Mouse (Mus musculus) CD4-positive, CD25-positive, alpha-beta regulatory T cell, adult 2 months (primary cell): ENCODE measurements around the gene Stat3.
A peak's percentile ranks its signal among the peaks of the same experiment; 100 is the strongest.

Experiments
- DNase-seq: peaks from one replicate; pipeline ENCODE4 v3.0.0-alpha.2; 2012; ENCODE audit warnings: low read depth, low spot score

Stat3 gene

DNA sequence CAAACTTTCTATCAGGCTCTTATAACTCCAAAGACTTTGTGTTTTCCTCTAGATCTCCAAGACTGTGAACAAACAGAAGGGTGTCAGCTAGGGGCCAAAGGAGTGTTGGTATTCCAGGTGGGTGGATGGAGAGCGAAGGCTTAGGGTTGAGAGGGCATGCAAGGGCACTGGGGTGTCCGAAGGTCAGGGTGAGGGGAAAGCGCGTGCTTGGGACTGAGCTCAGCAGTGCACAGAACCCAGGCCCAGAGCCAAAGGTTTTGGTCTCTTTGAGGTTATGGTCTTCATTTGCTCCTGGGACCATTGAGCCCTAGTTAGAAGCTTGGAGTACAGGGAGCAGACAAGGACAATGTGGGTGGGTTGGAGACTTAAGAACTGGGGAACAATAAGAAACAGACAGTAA is 84.2 kb downstream of the Stat3 start:
- DNase-seq: no peak

DNA sequence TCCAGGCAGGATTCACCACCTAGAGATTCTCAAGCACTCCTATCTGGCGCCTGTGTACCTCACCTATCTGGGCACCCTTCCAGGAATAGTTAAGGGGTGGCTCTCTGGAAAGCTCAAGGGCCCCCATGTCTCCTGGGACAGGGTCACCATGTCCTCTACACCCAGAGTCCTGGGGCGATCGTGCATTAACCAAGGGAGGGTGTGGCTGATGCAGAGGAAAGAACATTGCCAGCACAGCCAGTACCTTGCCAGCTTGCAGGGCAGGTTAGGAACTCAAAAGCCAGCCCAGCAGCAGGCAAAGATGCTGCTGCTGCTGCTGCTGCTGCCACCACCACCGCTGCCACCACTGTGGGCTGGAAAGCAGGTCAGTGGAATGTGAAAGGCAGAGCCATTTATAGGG is 85.1 kb downstream of the Stat3 start:
- no peak for DNase-seq

DNA sequence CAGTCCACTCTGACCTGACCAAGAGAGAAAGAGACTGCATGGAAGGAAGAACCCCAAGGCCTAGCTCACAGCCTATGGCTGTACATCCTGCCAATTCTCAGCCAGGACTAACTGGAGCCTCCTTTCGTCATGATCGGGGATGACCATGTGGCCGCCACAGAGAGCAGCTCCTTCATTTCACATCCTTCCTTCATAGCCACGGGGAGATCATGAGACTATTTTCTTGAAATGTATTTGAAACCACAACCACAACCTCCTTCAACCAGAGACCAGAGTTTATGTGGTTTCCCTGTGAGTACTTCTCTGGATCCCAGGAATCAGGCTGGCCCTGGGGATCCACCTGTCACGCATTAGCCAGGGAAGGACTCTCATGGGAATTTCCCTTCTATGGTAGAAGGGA is 86.3 kb downstream of the Stat3 start:
- DNase-seq: no peak

- peak; percentile 51 for DNase-seq
Measured at GRCm38 (mm10) chr11:100852088-100852487, 87.3 kb downstream of the Stat3 start.

DNA sequence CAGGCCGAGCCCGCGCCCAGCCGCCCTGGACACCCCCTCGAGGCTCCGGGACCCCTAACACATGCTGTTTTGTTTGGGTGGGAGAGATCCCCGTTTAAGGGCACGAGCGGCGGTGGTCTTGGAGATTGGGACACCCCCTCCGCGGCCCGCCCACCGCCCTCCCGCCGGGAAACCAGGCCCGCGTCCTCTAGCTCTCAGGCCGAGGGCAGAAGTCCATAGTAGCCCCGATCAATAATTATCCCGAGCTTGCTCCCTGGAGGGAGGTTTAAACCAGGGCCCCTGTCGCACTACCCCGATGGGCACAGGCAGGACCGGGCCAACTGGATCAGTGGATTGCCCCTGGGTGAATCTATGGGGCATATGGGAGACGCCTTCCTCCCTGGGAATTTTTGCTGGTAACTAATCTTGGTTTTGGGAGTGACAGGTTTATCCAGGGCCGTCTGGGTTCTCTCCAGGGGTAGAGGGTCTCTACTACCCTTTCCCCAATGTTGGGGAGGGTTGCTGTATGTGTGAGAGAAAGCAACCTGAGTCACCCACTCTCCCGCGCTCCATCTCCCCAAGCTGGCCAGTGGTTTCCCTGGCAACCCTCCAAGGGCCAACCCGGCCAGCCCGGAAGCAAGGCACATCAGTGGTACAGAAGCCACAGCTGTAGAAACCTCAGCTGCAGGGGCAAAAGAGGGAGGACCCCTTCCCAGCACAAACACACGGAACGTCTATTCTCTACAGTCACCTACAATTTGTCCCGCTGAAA is 88.4 kb downstream of the Stat3 start:
- peak; percentile 56 for DNase-seq

- DNase-seq: peak; percentile 92
Measured at GRCm38 (mm10) chr11:100850038-100850777, 89.1 kb downstream of the Stat3 start, which contains the start of gene Stat5b. Stat5b (minus strand) TSS chr11:100850724.

- no peak for DNase-seq
Measured at GRCm38 (mm10) chr11:100849456-100850037, 89.8 kb downstream of the Stat3 start.

- DNase-seq: no peak
Measured at GRCm38 (mm10) chr11:100848789-100849379, 90.5 kb downstream of the Stat3 start.

GRCm38 (mm10) chr11:100848080-100848479 is 91.3 kb downstream of the Stat3 start:
- DNase-seq: peak; percentile 80

GRCm38 (mm10) chr11:100847572-100847971 is 91.8 kb downstream of the Stat3 start:
- DNase-seq: peak; percentile 55

DNA sequence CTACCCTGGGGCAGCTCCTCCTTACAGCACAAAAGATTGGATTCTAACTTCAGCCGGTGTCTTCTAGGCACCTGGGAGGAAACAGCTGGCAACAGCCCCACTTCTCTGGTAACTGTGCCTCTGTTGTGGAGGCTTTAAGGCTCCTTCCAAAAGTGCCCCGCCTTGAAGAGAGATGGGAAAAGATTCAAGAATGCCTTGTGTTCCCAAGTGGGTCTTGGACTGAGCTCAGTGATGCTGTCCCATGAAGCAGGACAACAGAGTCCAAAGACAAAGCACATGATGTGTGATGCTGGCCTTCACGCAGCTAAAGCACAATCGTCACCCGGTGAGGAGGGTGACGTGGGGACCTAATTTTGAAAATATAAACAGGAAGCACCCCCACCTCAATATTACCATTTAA is 93.5 kb downstream of the Stat3 start:
- peak; percentile 84 for DNase-seq

DNA sequence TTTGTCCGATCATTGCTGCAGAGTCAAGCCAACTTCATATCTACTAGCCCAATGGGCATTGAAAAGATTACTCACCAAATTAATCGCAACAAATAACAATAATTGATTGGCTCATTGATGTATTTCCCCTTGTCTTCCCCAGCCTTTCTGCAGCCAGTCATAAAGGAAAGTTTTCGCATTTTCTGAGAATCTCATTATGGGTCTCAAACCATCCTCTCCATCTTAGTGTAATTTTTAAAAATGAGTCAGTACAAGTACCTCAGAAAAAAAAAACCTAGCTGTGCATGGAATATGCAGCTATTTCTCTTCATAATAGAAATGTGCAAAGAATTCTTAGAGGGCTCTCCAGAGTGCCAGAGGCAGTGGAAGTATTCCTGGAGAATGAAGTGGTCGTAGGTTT is 95.2 kb downstream of the Stat3 start:
- DNase-seq: peak; percentile 24

- DNase-seq: peak; percentile 53
Measured at GRCm38 (mm10) chr11:100843070-100843669, 96.2 kb downstream of the Stat3 start.

DNA sequence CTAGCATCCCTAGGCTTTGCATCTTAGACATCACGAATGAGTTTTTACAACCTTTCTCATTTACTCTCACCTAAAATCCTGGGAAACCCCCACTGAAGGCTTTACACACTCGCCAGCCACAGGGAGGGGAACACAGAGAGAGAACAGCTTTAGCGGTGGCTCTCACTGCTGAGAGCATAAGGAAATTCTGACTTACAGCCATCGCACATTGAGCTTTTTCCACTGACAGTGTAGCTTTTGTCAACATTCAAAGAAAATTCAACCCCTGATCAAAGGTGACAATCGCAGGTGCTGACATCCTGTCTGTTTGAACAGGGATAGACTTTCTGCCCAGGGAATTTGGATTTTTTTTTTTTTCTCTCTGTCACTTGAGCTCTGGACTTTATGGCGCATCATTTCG is 97.3 kb downstream of the Stat3 start:
- DNase-seq: peak; percentile 77

DNA sequence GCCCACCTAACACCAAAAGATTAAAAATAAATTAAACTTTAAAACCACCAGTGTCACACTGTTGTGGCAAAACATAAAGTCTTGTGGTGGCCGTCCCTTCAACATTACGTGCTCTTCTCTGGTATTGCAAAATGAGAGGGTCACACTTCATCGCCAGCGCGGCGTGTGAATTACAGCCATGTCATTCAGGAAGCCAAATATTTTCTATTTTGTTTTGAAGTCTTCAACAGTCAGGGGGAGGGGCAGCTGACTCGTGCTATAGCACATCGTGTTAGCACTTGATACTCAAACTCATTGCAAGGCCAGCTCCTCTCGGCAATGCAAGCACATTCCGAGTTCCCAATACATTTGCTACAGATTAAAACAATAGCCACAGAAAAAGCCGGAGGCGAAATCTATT is 98.5 kb downstream of the Stat3 start:
- DNase-seq: peak; percentile 75

- DNase-seq: peak; percentile 33
Measured at GRCm38 (mm10) chr11:100839523-100839922, 99.8 kb downstream of the Stat3 start.

- DNase-seq: no peak
Measured at GRCm38 (mm10) chr11:100838894-100839293, 100.4 kb downstream of the Stat3 start.

- DNase-seq: peak; percentile 70
Measured at GRCm38 (mm10) chr11:100836923-100837702, 102.2 kb downstream of the Stat3 start.
